Mouse (Mus musculus): ENCODE measurements at regions not wholly inside any gene's neighbourhood (a gene's known extent, or its start where the extent isn't known, plus 50 kb on each side); places are given as distances from the start of the nearest gene placed in this dataset.

- no peak for TF ChIP-seq CTCF (IDR thresholded peaks at IDR 0.05)
- TF ChIP-seq EP300 (IDR thresholded peaks at IDR 0.05), result no peak
Measured at GRCm38 (mm10) chr3:115824792-115825191, 62.8 kb upstream of the Dph5 start.
